Mouse (Mus musculus) left cerebral cortex, adult 18-20 months (tissue): ENCODE measurements around the gene Micall2. TPM values are rescaled to one million over a fixed set of nuclear protein-coding genes. Genes with fewer than 3 reads are reported as not detected.
A peak's percentile ranks its signal among the peaks of the same experiment; 100 is the strongest.
"Not testable (repeated sequence)": the region's sequence is repeated elsewhere in the genome, so short reads cannot be mapped to it uniquely, and the experiment has no call there.

Experiments used
- DNase-seq, 2 experiments: peaks; one replicate each; pipeline ENCODE4 v3.0.0; 2021 to 2022; ENCODE audit warnings: low spot score in 2 of 2, mixed read lengths in 1 of 2
- total RNA-seq, 2 experiments: library from RNA; stranded (reverse); gene quantifications; 2 replicates each; pipeline ENCODE4 v1.2.3; 2021

Gene Micall2
- total RNA-seq, 2 experiments from 2014 or later, result 1.5 to 2.1 TPM

DNA sequence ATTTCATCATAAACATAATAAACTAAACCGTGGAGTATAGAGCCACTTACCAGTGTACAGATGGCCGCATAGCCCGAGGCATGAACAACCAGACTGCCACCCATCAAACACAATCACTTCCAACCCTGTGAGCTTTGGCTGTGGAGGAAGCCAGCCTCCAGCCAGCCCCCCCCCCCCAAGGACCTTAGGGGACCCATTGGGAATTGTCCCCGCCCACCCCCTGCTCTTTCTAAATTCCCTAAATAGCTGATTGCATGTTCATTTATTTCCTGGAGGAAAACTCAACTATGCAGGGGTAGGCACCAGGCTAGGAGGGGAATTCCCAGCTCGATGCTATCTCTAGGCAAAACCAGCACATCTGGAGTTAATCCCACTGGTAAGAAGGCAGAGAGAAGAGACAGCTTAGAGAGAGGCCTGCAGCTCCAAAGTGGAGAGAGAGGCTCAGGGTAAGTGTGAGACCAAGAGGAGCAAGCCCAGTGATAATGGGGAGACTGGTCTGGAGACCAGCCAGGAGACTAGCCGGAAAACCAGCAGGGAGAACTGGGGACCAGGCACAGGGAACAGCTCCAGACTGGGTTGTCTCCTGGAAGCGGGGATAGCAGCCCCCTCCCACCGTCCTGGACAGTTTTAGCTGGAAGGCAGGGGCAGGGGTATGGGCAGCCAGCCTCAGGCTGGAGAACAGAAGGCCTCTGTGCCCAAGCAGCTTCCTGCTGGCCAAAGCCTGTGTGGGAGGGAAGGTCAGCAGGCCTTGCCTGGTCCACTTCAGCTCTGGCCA, 5.2 kb downstream of the Micall2 start:
- no peak for DNase-seq

DNA sequence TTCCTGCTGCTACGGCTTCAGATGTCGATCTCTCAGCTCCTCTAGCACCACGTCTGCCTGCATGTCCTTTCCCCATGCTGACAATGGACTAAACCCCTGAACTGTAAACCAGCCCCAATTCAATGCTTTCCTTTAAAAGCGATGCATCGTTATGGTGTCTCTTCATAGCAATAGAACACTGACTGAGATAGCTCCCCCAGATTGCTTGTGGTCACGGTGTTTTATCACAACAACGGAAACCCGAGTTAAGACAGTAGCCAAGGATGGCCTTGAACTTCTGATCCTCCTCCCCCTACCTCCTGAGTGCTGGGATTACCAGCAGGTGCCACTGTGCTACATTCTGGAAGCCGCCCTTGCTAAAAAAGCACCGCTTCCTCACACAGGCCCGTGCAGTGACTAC, 8.9 kb downstream of the Micall2 start:
- DNase-seq, result no peak

DNA sequence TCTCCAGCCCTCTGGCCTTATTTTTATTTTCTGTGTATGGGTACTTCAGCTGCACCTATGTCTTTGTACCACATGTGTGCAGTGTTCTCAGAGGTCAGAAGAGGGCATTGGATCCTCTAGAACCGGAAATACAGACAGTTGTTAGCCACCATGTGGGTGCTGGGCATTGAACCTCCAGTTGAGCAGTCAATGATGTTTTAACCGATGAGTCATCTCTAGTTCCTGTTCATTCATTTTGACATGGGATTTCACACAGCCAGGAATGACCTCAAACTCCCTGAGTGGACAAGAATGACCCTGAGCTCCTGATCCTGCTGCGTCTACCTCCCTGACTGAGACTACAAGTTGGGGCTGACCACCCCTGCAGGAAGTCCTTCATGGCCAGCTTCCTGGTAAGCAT, 9.9 kb downstream of the Micall2 start:
- no peak for DNase-seq

DNA sequence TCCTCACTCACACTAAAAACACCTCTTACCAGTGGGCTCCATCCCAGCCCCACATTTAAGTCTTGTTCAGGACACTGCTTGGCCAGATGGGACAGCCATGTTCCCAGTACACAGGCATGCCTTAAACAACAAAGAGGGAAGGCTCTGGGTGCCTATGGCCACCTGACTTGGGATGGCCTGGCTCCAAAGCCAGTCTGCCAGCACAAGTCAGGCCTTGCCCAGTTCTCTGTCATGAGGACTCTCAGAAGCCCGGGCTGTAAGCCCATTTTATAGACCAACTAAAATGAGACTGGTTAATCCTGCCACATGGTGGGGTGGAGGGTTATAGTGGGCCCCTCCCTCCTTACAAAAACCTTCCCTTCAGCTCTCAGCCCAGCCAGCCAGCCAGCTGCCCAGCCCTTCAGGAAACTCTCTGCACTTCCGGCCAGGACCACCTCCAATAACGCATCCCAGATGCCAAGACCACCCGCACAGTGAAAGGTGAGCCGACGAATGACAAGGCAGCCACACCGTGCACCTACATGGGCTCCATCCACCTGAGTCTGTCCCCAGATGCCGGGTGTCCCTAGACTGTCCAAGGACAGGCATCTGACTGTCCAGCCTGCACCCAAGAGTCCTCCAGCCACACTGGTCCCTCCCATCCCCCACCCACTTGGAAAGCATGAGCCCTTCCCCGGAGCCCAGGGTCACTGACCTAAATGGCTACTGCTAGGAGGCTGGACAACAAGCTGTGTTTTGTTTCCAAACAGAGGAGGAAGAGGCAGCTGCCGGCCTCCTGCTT, 11.6 kb downstream of the Micall2 start:
- DNase-seq, result no peak

DNA sequence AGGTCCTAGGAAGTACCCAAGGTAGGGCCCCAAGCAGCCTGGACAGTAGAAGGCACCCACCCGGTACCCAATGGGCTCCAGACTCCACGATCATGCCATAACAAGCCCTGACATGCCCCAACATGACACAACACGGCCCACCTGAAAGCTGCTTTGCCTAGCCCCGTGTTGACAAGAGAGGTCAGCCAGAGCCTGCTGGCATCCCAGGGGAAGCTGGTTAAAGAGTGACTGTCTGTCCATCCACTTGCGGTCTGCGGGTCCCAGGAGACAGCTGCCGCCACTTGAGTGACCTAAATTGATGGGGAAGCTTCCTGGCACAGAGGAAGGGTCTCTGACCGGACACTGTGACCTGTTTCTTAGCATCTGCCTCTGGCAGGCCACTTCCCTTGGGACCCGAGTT, 13.0 kb downstream of the Micall2 start:
- no peak for DNase-seq

DNA sequence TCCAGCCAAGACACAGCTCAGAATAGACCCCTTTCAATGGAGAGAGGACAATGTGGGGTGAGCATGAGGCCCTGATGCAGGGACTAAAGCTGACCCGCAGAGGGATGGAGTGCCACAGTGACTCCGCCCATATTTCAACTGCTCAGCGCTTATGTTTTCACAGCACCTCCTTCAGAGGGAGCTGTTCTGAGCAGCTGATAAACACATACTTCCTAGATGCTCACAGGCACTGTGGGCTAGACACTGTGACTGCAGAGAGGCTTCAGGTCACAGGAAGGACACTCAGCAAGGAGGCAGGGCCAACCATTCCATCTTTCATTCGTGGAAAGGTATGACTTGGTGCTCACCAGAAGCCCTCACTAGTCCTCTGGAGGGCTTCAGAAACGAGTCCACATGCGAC, 13.4 kb downstream of the Micall2 start:
- no peak for DNase-seq

DNA sequence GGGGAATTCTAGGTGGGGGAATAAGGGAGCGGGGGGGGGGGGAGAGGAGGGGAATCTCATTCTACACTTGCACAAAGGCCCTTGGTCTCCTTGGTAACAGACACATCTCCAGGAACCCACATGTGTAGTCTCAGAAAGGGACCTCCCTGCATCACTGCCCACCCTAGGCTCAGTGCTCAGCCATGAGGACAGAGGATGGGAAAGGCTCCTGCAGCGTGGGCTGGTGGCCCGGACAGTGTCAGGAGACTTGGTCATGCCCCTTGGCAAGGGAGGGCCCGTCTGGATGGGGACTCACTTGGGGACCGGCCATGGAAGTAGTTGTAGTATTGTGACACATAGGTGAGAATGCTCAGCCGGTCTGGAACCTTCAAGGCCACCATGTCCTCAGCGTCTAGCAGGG, 17.2 kb downstream of the Micall2 start:
- DNase-seq, result no peak

DNA sequence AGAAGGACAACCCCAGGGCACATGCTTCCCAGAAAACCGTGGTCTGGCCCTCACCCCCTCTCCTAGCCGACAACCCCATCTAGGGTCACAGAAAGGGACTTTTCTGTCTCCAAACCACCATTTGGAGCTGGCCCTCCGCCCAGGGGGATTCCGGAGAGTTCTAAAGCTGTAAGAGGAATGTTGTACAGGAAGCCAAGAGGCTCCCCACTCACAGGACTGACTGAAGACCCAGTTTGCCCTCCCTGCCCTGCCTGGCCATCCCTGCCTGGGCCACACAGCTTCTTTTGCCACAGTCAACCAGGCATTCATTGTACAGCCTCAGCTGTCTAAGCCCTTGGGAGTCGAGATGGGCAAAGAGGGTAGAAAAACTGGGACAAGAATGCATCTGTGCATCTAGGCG, 17.6 kb downstream of the Micall2 start:
- no peak for DNase-seq

DNA sequence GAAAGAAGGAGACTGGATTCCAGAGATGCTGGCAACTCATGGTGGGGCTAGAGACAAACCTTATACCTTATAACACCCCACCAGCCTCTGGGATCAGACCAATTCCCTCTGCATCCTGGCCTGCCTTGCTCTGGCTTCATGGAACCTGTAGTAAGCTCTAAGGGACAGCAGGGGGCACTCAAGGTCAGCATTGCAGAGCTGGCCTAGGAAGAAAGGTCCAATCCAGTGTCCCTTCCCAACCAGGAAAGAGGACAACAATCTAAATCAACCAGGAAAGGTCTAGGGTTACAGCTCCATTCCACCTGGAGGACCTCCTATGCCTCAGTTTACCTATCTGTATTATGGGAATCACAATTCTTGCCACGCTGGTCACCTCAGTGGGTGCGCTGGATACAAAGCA, 18.4 kb downstream of the Micall2 start:
- DNase-seq, result peak; percentile 55 to 63

DNA sequence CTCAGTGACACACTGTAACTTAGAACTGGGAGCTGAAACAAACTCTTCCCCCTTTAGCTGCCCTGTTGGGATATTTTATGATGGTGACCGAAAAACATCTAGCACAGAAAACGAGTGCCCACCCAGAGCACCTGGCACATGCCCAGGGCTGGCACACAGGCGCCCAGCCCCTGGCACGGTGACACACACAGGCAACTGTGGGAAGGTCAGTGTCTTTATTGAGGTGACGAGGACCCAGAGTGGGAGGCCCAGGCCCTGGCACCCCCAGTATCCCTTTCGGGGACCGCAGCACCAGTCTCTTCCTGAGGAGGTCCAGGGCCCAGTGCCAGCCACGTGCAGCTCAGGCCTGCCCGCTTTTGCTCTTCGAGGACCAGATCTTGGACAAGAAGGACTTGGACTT, 29.6 kb downstream of the Micall2 start:
- no peak for DNase-seq

DNA sequence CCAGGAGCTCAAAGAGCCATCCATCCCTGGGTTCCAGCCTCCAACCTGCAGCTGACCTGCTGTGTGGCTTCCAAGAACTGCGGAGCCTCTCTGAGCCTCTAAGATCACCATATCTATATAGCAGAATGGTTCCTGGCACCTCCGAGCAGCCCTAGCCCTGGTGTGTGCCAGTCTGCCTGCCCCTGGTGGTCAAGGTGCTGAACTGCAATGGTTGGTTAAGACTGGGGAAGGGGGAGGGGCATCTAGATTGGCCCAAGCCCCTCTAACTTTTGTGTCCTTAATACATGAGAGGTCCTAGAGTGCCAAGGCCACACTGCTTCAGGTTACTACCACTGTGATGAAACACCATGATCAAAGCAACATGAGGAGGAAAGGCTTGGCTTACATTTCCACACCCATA, 33.2 kb downstream of the Micall2 start:
- no peak for DNase-seq

DNA sequence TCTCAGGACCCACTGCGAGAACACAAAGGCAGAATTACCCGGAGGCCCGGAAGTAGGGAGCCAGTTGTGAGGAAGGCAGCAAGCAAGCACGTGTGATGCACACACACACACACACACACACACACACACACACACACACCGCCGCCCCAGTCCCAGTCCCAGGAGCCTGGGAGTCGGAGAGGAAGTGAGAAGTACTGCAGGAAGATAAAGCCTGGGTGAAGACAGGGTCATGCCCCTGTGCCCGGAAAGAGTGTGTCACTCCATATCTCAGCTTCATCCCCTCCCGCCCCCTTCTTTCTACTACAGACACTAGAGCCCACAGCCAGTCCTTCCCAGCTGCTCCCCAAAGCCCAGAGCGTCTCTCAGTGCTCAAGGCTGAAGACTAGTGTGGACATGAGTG, 33.9 kb downstream of the Micall2 start:
- no peak for DNase-seq

DNA sequence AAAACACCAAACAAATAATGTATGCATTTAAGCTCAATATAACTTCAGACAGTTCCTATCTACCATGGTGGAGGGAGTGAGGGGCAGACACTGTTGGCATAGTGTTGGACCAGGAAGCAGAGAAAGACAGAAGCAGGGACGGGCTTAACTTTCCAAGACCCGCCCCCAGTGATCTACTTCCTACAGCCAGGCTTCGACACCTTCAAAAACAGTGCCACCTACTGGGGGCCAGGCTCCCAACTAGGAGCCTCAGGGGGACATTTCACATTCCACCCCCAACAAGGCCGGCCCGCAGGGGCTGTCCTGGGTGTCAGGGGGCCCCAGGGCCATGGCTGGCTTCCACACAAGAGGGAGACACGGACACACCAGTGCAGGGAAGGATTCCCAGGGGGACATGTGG, 39.2 kb downstream of the Micall2 start:
- no peak for DNase-seq

DNA sequence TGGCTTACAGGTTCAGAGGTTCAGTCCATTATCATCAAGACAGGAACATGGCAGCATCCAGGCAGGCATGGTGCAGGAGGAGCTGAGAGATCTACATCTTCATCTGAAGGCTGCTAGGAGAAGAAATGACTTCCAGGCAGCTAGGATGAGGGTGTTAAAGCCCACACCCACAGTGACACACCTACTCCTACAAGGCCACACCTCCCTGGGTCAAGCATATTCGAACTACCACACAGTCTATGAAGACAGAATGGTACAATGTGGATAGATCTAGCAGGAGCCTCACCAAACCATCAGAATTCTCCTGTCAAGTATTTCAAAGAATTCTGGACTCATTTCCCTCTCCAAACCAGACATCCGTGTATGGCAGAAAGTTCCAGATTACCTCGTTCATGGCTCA, 40.3 kb downstream of the Micall2 start:
- not testable (repeated sequence) for DNase-seq

DNA sequence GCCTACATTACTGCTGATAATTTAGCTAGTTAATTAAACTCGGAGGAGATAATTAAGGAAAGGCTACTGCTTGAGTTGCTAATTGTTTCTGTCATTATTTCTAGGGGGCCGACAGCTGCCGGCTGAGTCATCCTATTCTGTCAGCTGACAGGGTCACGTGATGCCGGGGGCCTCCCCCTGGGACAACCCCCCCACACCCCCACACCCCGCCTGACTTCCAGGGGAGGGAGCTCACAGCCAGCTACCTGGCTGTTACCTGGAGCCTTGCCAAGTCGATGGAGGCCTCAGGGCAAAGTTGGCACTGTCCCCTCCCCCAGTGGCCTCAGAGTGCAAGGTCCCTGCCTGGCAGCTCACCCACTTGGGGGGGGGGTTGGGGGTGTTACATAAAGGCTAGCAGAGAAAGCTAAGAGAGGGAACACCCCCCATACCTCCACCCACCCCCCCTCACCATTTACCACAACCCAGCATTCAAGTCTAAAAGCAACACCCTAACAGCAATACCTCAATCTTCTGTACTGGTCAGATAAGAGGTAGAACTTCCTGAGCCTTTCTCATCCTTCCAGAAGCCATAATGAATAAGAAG, 41.1 kb downstream of the Micall2 start:
- no peak for DNase-seq

DNA sequence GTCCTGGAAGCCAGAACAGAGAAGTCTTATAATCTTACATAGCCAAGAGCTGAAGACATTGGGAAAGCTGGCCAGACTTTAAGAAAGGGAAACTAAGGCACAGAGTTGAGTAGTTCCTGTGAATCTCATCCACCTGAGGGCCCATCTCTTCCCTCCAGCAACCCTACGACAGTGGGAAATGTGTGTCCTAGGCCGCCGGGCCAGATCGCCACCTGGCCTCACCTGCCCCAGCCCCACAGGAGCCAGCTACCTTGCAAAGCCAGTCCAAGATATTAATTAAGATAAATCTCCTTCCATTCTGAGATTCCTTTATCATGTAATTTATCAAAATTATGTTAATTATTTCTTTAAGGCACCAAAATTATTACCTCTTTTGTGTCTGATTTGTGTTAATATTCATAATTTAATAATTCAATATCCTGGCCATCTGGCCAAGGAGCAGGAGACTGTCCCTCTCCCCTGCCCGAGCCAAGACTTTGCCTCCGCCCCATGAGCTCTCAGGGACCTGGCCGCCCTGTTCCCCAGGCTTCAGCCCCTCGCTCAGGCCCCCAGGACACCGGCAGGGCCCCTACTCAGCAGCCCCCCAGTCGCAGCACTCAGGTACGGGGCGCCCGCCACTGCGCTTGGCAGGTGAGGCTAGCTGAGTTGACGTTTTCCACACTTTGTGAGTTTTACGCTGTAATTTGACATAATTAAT, 41.7 kb downstream of the Micall2 start:
- no peak for DNase-seq

DNA sequence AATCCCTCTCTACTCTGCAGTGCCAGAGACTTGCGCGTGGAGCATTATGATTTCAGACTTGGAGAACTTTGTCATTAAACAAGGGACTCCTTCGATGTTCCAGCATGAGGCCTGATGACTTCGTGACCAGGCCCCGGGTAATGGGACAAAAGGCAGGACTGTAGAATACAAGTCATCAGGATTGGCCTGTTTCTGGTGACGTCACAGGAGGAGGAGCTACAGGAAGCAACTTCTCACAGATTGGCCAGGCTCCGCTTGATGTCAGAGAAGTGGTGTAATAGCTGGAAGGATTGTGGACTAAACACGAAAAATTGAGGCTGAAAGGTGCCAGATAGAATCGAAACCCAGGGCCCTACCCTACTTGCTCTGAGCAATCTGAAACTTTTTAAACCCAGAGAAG, 45.3 kb downstream of the Micall2 start:
- no peak for DNase-seq

DNA sequence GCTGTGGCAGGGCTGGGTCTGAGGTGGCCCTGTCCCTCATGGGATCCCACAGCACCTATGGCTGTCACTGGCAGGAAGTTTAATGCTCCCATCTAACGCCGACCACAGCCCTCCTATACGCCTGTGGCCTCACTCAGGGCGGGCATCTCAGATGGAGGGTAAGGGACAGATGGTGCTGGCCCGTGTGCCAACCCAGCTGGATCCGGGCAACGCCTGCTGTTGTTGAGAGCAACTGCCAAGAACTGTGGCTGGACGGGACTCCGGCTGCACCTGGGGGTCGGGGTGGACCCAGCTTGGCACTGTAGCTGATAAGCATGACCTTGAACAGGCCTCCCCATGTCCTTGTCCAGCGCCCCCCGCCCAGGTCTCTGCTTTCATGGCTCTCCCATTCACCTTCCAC, 47.8 kb downstream of the Micall2 start:
- no peak for DNase-seq

DNA sequence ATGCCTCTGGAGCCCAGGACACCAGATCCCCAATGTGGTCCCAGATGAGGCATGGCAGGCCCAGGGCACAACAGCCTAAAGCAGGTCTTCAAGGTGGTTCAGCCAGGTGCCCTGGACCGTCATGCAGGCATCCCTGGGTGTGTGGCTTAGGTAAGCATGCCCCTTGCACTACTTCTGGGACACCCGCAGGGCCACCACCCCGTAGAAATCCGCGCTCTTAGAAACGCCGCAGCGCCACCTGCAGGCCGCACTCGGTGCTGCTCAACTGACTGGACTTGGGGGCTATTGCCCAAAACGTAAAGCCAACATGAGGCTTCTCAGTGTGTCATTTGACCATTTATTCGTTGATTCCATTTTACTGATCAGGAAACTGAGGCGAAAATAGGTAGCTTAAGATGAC, 48.5 kb downstream of the Micall2 start:
- DNase-seq, result peak in 1 of 2 experiments; percentile 33

DNA sequence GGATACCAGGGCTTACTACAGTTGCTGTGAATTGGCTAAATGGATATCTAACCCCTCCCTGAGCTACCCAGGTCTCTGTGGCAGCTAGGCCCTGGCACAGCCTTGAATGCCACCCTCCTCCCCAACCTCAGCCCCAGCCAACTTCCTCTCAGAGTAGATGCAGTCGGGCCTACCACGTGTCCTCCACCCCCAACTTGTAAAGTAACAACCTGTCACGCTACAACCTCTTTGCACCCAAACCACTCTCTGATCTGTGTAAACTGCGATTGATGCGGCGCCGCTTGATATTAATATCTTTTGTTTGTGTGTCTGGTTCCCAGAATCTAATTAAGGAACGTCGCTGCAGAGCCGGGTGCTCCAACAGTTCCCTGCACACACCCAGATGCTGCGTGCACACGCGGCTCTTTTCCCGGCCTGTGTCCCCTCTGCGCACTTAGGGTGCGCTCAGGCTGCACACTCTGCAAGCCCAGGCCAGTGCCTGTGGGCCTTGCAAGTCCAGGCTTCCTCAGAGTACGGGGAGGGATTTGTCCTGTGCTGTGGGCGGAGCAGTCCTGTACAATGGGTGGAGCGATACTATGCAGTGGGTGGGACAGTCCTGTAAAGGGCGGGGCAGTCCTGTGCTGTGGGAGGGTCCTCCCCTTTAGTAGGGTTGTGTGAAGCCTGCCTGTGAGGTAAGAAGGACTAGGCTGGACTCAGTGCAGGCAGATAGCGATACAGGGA, 49.4 kb downstream of the Micall2 start:
- DNase-seq, result peak in 1 of 2 experiments; percentile 6

DNA sequence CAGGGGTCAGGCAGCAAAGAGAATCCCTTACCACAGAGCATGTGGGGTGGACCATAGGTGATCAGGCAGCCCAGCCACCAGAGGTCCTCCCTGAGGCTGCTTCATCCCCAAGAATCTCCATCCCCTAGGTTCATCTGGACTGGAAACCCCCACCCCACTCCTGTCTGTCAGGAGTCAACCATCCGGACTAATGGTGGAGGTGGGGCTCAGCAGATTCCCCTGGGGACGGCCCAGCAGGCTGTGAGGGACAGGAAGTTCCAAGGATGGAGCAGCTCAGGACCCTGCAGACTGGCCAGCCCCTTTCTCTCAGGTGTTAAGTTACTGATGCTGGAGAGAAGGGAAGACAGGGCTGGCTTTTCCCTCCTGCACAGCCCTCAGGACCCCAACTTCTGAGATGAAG, 52.9 kb downstream of the Micall2 start:
- no peak for DNase-seq
